ENCODE assay signal across 19 mouse cellular contexts in genomic region chrX:77052036-77052435, GRCm38 (mm10).
A peak's percentile ranks its signal among the peaks of the same experiment; 100 is the strongest.
DNase-seq lines count a peak whose midpoint lies in the region; ATAC-seq and TF ChIP-seq lines count a peak whose summit lies in the region.
"Had no signal": no experiment of that assay in that cellular context is flagged by ENCODE, and none has a peak within 500 bp of the region (broad histone marks: within the 10 kb centered on the region; RNA-seq: fewer than 3 reads in every experiment).

No protein-coding gene starts in this region.

- no peaks in the 10 kb centered on the region for H3K79me2 ChIP-seq in heart, adult 2 months (replicated peaks; ENCODE audit: control insufficient read depth, insufficient read depth, low read length)
- H3K79me2 ChIP-seq in liver, adult 2 months (ENCODE audit: control insufficient read depth, insufficient read depth, low read length), result no peaks in the 10 kb centered on the region

- peak; percentile 22 for DNase-seq in embryonic facial prominence, embryonic 14.5 days (ENCODE audit: low spot score)
- DNase-seq in embryonic facial prominence, embryonic 10.5 days (ENCODE audit: low spot score), result no peak
- DNase-seq in heart, postnatal 0 days (ENCODE audit: low spot score), result peak; percentile 5
- no peak for DNase-seq in heart, adult 2 months
- DNase-seq in liver, adult 2 months (ENCODE audit: extremely low read depth, low read depth, low spot score), result peak; percentile 62
- DNase-seq in liver, result no peak
- no peak for DNase-seq in neural tube, embryonic 10.5 days (ENCODE audit: extremely low spot score, low spot score)
- no peak for DNase-seq in right cerebral cortex, postnatal 10 days (ENCODE audit: low spot score in 2 of 2)
- DNase-seq: adrenal gland, postnatal 25 days; cerebellum, adult 18-20 months; cerebellum, postnatal 36 days; gastrocnemius, postnatal 25 days; kidney, postnatal 25 days; lung, adult 2 months; thymus, postnatal 14 days had no signal

- WGBS in embryonic facial prominence, embryonic 14.5 days, result 54% methylated on average over 1 of the region's 1 CpGs
- 76% methylated on average over 1 of the region's 1 CpGs for WGBS in embryonic facial prominence, embryonic 10.5 days
- 57% methylated on average over 1 of the region's 1 CpGs for WGBS in heart, postnatal 0 days
- 33% methylated on average over 1 of the region's 1 CpGs for WGBS in heart, adult 2 months
- WGBS in liver, adult 2 months, result 0% methylated on average over 1 of the region's 1 CpGs

- H3K36me3 ChIP-seq in embryonic facial prominence, embryonic 14.5 days (ENCODE audit: control insufficient read depth, insufficient read depth, low read length), result no peaks in the 10 kb centered on the region
- no peaks in the 10 kb centered on the region for H3K36me3 ChIP-seq in embryonic facial prominence, embryonic 10.5 days (replicated peaks)
- no peaks in the 10 kb centered on the region for H3K36me3 ChIP-seq in heart, postnatal 0 days (replicated peaks; ENCODE audit: control insufficient read depth, insufficient read depth, low read length)
- H3K36me3 ChIP-seq in heart, adult 2 months (ENCODE audit: control insufficient read depth, insufficient read depth, low read length), result no peaks in the 10 kb centered on the region
- H3K36me3 ChIP-seq in liver, adult 2 months (ENCODE audit: control insufficient read depth, insufficient read depth, low read length), result no peaks in the 10 kb centered on the region
- H3K36me3 ChIP-seq: midbrain, embryonic 10.5 days had no signal

- H3K9me3 ChIP-seq in embryonic facial prominence, embryonic 14.5 days (ENCODE audit: control insufficient read depth, low read length), result no peaks in the 10 kb centered on the region
- H3K9me3 ChIP-seq in embryonic facial prominence, embryonic 10.5 days, result no peaks in the 10 kb centered on the region
- no peaks in the 10 kb centered on the region for H3K9me3 ChIP-seq in heart, postnatal 0 days (replicated peaks; ENCODE audit: control insufficient read depth, low read length)
- H3K9me3 ChIP-seq: midbrain, embryonic 10.5 days had no signal

- no peak for TF ChIP-seq CTCF in heart, postnatal 0 days (IDR thresholded peaks at IDR 0.05; ENCODE audit: low read depth)
- TF ChIP-seq CTCF in heart, adult 2 months (IDR thresholded peaks at IDR 0.05), result no peak
- no peak for TF ChIP-seq CTCF in liver, adult 2 months (IDR thresholded peaks at IDR 0.05; ENCODE audit: low read depth, low read length)

- H3K4me1 ChIP-seq in embryonic facial prominence, embryonic 14.5 days (ENCODE audit: control insufficient read depth, insufficient read depth, low read length), result no peaks in the 10 kb centered on the region
- H3K4me1 ChIP-seq in embryonic facial prominence, embryonic 10.5 days, result peaks cover 3% of the 10 kb centered on the region
- H3K4me1 ChIP-seq in heart, postnatal 0 days (ENCODE audit: control insufficient read depth, insufficient read depth), result no peaks in the 10 kb centered on the region
- H3K4me1 ChIP-seq in heart, adult 2 months (ENCODE audit: control insufficient read depth, insufficient read depth, low read length), result no peaks in the 10 kb centered on the region
- H3K4me1 ChIP-seq in liver, adult 2 months (ENCODE audit: control insufficient read depth, insufficient read depth, low read length), result peaks cover 5% of the 10 kb centered on the region; the same call in 1 of the 2 replicates

- H3K4me3 ChIP-seq in embryonic facial prominence, embryonic 14.5 days (ENCODE audit: low read depth, low read length), result no peak overlapping the region
- H3K4me3 ChIP-seq in embryonic facial prominence, embryonic 10.5 days, result no peak overlapping the region
- no peak overlapping the region for H3K4me3 ChIP-seq in heart, postnatal 0 days (ENCODE audit: low read depth, low read length)
- no peak overlapping the region for H3K4me3 ChIP-seq in heart, adult 2 months
- no peak overlapping the region for H3K4me3 ChIP-seq in liver, adult 2 months (ENCODE audit: insufficient read depth, low read depth, low read length)
- H3K4me3 ChIP-seq: midbrain, embryonic 10.5 days had no signal

- no peak overlapping the region for H3K27ac ChIP-seq in embryonic facial prominence, embryonic 14.5 days (replicated peaks; ENCODE audit: low read depth, low read length)
- no peak overlapping the region for H3K27ac ChIP-seq in embryonic facial prominence, embryonic 10.5 days (replicated peaks)
- no peak overlapping the region for H3K27ac ChIP-seq in heart, postnatal 0 days (ENCODE audit: low read depth)
- no peak overlapping the region for H3K27ac ChIP-seq in heart, adult 2 months
- H3K27ac ChIP-seq in liver, adult 2 months (replicated peaks; ENCODE audit: insufficient read depth, low read depth, low read length), result no peak overlapping the region
- H3K27ac ChIP-seq: macrophage; midbrain, embryonic 10.5 days had no signal

- no peak for ATAC-seq in embryonic facial prominence, embryonic 14.5 days (ENCODE audit: low read depth)
- ATAC-seq in heart, postnatal 0 days (ENCODE audit: insufficient read depth, low read depth), result no peak
- ATAC-seq: activated CD4-positive, CD25-positive, alpha-beta regulatory T cell, adult 4 months had no signal

- intact Hi-C loops in heart, adult 2 months (cut with DNase I), result no loop called here

- no peak overlapping the region for H3K4me2 ChIP-seq in embryonic facial prominence, embryonic 14.5 days (ENCODE audit: low read depth, low read length)
- H3K4me2 ChIP-seq in heart, postnatal 0 days (ENCODE audit: low read depth, low read length), result no peak overlapping the region
- H3K4me2 ChIP-seq: liver, embryonic 11.5 days had no signal

- H3K27me3 ChIP-seq in embryonic facial prominence, embryonic 14.5 days (replicated peaks; ENCODE audit: control insufficient read depth, insufficient read depth, low read length), result no peaks in the 10 kb centered on the region
- no peaks in the 10 kb centered on the region for H3K27me3 ChIP-seq in embryonic facial prominence, embryonic 10.5 days (replicated peaks; ENCODE audit: low read depth, poor library complexity, severe bottlenecking)
- H3K27me3 ChIP-seq in heart, postnatal 0 days (ENCODE audit: control insufficient read depth, insufficient read depth, low read length), result no peaks in the 10 kb centered on the region
- no peaks in the 10 kb centered on the region for H3K27me3 ChIP-seq in heart, adult 2 months (ENCODE audit: control insufficient read depth, insufficient read depth, low read length)
- H3K27me3 ChIP-seq in liver, adult 2 months (ENCODE audit: control insufficient read depth, insufficient read depth, low read length), result no peaks in the 10 kb centered on the region

- TF ChIP-seq POLR2A in heart, adult 2 months (IDR thresholded peaks at IDR 0.05; ENCODE audit: insufficient read depth, low read depth, low read length), result no peak
- TF ChIP-seq POLR2A in liver, adult 2 months (IDR thresholded peaks at IDR 0.05; ENCODE audit: extremely low read depth, insufficient read depth, low read length), result no peak

- H3K9ac ChIP-seq in embryonic facial prominence, embryonic 14.5 days (ENCODE audit: low read depth, low read length), result no peak overlapping the region
- H3K9ac ChIP-seq in heart, postnatal 0 days (replicated peaks; ENCODE audit: low read depth, low read length), result no peak overlapping the region
- H3K9ac ChIP-seq in heart, adult 2 months (ENCODE audit: low read depth, low read length), result no peak overlapping the region
- no peak overlapping the region for H3K9ac ChIP-seq in liver, adult 2 months (ENCODE audit: low read depth, low read length)

- no peak for TF ChIP-seq EP300 in heart, postnatal 0 days (IDR thresholded peaks at IDR 0.05; ENCODE audit: low read depth)
- no peak for TF ChIP-seq EP300 in heart, adult 2 months (IDR thresholded peaks at IDR 0.05; ENCODE audit: insufficient read depth, low read depth, low read length)

Comparison
In these comparisons a context has a peak if more than half of its experiments do, and no peak if none do; other contexts are left out.
1. DNase-seq: peak in embryonic facial prominence, embryonic 14.5 days (single experiment), heart, postnatal 0 days (single experiment) and liver, adult 2 months (single experiment); none in embryonic facial prominence, embryonic 10.5 days (single experiment), heart, adult 2 months (0 of 2), liver (single experiment), neural tube, embryonic 10.5 days (single experiment) and right cerebral cortex, postnatal 10 days (0 of 2).